ENCODE assay signal across 33 mouse cellular contexts in genomic region chr2:178567493-178567892, GRCm38 (mm10).
"Had no signal": no experiment of that assay in that cellular context is flagged by ENCODE, and none has a peak within 500 bp of the region (broad histone marks: within the 10 kb centered on the region; RNA-seq: fewer than 3 reads in every experiment).

No protein-coding gene starts in this region.

- DNase-seq: heart, postnatal 10 days; heart, postnatal 14 days; heart, postnatal 36 days; heart, postnatal 4 days; kidney, adult 11 months; kidney, adult 18-20 months; kidney, adult 2 months; kidney, adult 8-10 months; kidney, adult 9 months; kidney, postnatal 10 days; kidney, postnatal 14 days; kidney, postnatal 36 days; kidney, postnatal 4 days; layer of hippocampus, adult 9-11 months; layer of hippocampus, postnatal 36 days had no signal

- H3K36me3 ChIP-seq: heart, embryonic 10.5 days; heart, embryonic 12.5 days; heart, embryonic 13.5 days; heart, embryonic 15.5 days; hindbrain, embryonic 10.5 days; hindbrain, embryonic 12.5 days; hindbrain, embryonic 13.5 days; hindbrain, embryonic 15.5 days; intestine, embryonic 15.5 days; kidney, embryonic 15.5 days had no signal

- H3K27ac ChIP-seq: heart, embryonic 10.5 days; heart, embryonic 13.5 days; heart, embryonic 15.5 days; hindbrain, embryonic 10.5 days; hindbrain, embryonic 12.5 days; hindbrain, embryonic 13.5 days; hindbrain, embryonic 14.5 days; hindbrain, embryonic 15.5 days; hindbrain, postnatal 0 days; intestine, embryonic 15.5 days; kidney, embryonic 15.5 days; kidney, postnatal 0 days; layer of hippocampus, adult 2 months had no signal

- H3K9ac ChIP-seq: heart, embryonic 12.5 days; heart, embryonic 13.5 days; heart, embryonic 15.5 days; hindbrain, embryonic 12.5 days; hindbrain, embryonic 13.5 days; hindbrain, embryonic 14.5 days; hindbrain, embryonic 15.5 days; intestine, embryonic 15.5 days; kidney, embryonic 15.5 days had no signal

- H3K4me2 ChIP-seq: heart, embryonic 12.5 days; heart, embryonic 13.5 days; heart, embryonic 15.5 days; hindbrain, embryonic 12.5 days; hindbrain, embryonic 13.5 days; hindbrain, embryonic 14.5 days; hindbrain, embryonic 15.5 days; intestine, embryonic 15.5 days; kidney, embryonic 15.5 days had no signal

- H3K4me1 ChIP-seq: heart, embryonic 15.5 days; hindbrain, embryonic 15.5 days; intestine, embryonic 15.5 days had no signal

- H3K27me3 ChIP-seq: heart, embryonic 12.5 days; heart, embryonic 15.5 days; hindbrain, embryonic 13.5 days; hindbrain, embryonic 15.5 days; intestine, embryonic 15.5 days; kidney, embryonic 15.5 days had no signal

- H3K4me3 ChIP-seq: heart, embryonic 10.5 days; heart, embryonic 12.5 days; heart, embryonic 13.5 days; heart, embryonic 15.5 days; hindbrain, embryonic 10.5 days; hindbrain, embryonic 12.5 days; hindbrain, embryonic 13.5 days; hindbrain, embryonic 15.5 days; intestine, embryonic 15.5 days; kidney, embryonic 15.5 days; layer of hippocampus, adult 2 months had no signal

- ATAC-seq: hindbrain, embryonic 16.5 days; hindbrain, postnatal 0 days; inflammation-experienced regulatory T-cells, adult 6 months; intestine, embryonic 15.5 days; intestine, embryonic 16.5 days; intestine, postnatal 0 days had no signal

- H3K9me3 ChIP-seq: heart, embryonic 10.5 days; heart, embryonic 12.5 days; heart, embryonic 13.5 days; heart, embryonic 15.5 days; hindbrain, embryonic 10.5 days; hindbrain, embryonic 12.5 days; hindbrain, embryonic 13.5 days; hindbrain, embryonic 15.5 days; intestine, embryonic 15.5 days; kidney, embryonic 15.5 days had no signal
